Mouse (Mus musculus) midbrain, postnatal 0 days (tissue): Measurements from ENCODE around the gene 9530068E07Rik. TPM values are rescaled to one million over a fixed set of nuclear protein-coding genes. Genes with fewer than 3 reads are reported as not detected.

ENCODE experiments used
- ATAC-seq: fragments of 200-750 bp; cut with Nextera tagmentation; 2 replicates; pipeline ENCODE4 v1.8.0; 2017; ENCODE audit warnings: moderate number of reproducible peaks, mild to moderate bottlenecking, moderate TSS enrichment, moderate library complexity; ENCODE audit not compliant: low FRiP score
- DNase-seq: peaks from one replicate; pipeline ENCODE4 v3.0.0-alpha.2; 2015; ENCODE audit warnings: low spot score
- H3K27ac ChIP-seq: fragments of 300-500 bp; sonication (generic); 2 replicates; pipeline ENCODE4 v1.5.1; 2014; ENCODE audit warnings: low read depth, mild to moderate bottlenecking, low read length, mixed read lengths
- H3K27me3 ChIP-seq: fragments of 300-500 bp; sonication (generic); 2 replicates; pipeline ENCODE4 v1.6.1; 2014; ENCODE audit warnings: low read length, control low read depth, mixed read lengths; ENCODE audit not compliant: insufficient read depth
- H3K36me3 ChIP-seq: fragments of 300-500 bp; sonication (generic); 2 replicates; pipeline ENCODE4 v1.6.1; 2014; ENCODE audit warnings: low read length, control low read depth, mixed read lengths; ENCODE audit not compliant: insufficient read depth
- H3K4me1 ChIP-seq: fragments of 300-500 bp; sonication (generic); 2 replicates; pipeline ENCODE4 v1.6.1; 2014; ENCODE audit warnings: mild to moderate bottlenecking, control low read depth, antibody characterized with exemption, low read length, mixed read lengths; ENCODE audit not compliant: insufficient read depth
- H3K4me2 ChIP-seq: fragments of 300-500 bp; sonication (generic); 2 replicates; pipeline ENCODE4 v1.6.1; 2014; ENCODE audit warnings: low read depth, mild to moderate bottlenecking, low read length, mixed read lengths; ENCODE audit not compliant: poor library complexity, severe bottlenecking
- H3K4me3 ChIP-seq: fragments of 300-500 bp; sonication (generic); 2 replicates; pipeline ENCODE4 v1.5.1; 2014; ENCODE audit warnings: low read depth, mild to moderate bottlenecking, low read length, moderate library complexity
- H3K9ac ChIP-seq: fragments of 300-500 bp; sonication (generic); replicated peaks from 2 replicates; pipeline ENCODE4 v1.6.1; 2014; ENCODE audit warnings: mild to moderate bottlenecking, low read length, moderate library complexity, mixed read lengths; ENCODE audit not compliant: poor library complexity, severe bottlenecking
- H3K9me3 ChIP-seq: fragments of 300-500 bp; sonication (generic); 2 replicates; pipeline ENCODE4 v1.6.1; 2016; ENCODE audit warnings: low read length, control low read depth
- CTCF ChIP-seq: IDR thresholded peaks from 2 replicates; pipeline ENCODE4 v1.5.1; 2016; ENCODE audit warnings: antibody characterized with exemption, mild to moderate bottlenecking
- WGBS: fragments of 180-500 bp; shearing (Covaris S2); extraction: QIAGEN DNeasy Blood & Tissue Kit; methylation state at CpG from one replicate; pipeline ENCODE4 v1.1.7; 2014; 5-methylcytosine and 5-hydroxymethylcytosine counted together
- polyA plus RNA-seq: library from polyadenylated mRNA; unstranded; fragments of >200 nt; fragmentation: Nextera tagmentation; extraction: Ambion mirVana; gene quantifications from 2 replicates; pipeline ENCODE4 v1.2.1, GENCODE M21; 2015
- total RNA-seq: library from RNA; depleted of rRNA; stranded (reverse); fragments of >200 nt; gene quantifications from 2 replicates; pipeline ENCODE4 v1.2.3, GENCODE M21; 2014

9530068E07Rik gene
- total and polyA plus RNA-seq, 2 experiments from 2014 or later, result 127 to 134 TPM

DNA sequence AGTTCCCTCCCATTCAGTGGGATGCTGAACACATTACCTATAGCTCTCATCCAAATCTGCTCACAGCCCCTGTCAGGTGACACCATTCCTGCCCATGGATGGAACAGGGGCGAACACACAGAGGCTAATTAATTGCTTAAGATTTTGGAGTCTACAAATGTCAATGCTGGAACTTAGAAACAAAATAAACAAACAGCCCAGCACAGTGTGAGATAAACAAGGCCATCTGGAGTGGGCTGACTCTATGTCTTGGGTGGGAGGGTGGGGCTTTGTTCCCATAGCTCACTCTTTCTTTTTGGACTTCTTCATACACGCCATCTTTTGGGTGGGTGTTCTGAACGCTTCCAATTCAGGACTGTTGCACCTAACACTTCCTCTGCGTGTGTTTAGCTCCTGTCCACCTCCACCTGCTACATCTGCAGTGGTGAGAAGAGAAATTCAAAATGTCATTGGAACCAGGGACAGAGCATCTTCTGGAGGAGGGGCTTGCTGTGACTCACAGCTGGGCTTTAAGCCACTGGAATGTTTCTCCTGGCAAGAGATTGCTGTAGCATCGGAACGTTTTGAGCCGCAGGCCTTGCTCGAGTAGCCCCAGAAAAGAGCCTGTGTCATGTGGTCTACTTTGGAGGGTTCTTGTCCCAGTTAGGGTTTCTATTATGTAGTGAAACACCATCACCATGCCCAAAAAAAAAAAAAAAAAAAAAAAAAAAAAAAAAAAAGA lies 37.0 kb downstream of the 9530068E07Rik start:
- Histone ChIP-seq H3K9ac (no peak overlapping the region), H3K4me1 (no peaks in the 10 kb centered on the region), H3K27me3 (no peaks in the 10 kb centered on the region), H3K4me3 (no peak overlapping the region), H3K4me2 (no peak overlapping the region), H3K27ac (no peak overlapping the region), H3K9me3 (no peaks in the 10 kb centered on the region), H3K36me3 (no peaks in the 10 kb centered on the region)
- WGBS, result 85% methylated on average over 8 of the region's 8 CpGs
- ATAC-seq (no peak), DNase-seq (no peak)
- TF ChIP-seq CTCF, result no peak

GRCm38 (mm10) chr11:52433797-52434195 lies 37.6 kb downstream of the 9530068E07Rik start:
- DNase-seq (no peak), ATAC-seq (no peak)

GRCm38 (mm10) chr11:52435466-52435865 lies 39.2 kb downstream of the 9530068E07Rik start:
- 95% methylated on average over 5 of the region's 5 CpGs for WGBS
- no peak for DNase-seq
- H3K4me3 ChIP-seq, result no peak overlapping the region
- no peak overlapping the region for H3K4me2 ChIP-seq
- no peaks in the 10 kb centered on the region for H3K9me3 ChIP-seq
- H3K4me1 ChIP-seq, result no peaks in the 10 kb centered on the region
- ATAC-seq, result no peak
- H3K36me3 ChIP-seq, result no peaks in the 10 kb centered on the region
- TF ChIP-seq CTCF, result no peak
- no peak overlapping the region for H3K9ac ChIP-seq
- no peaks in the 10 kb centered on the region for H3K27me3 ChIP-seq
- no peak overlapping the region for H3K27ac ChIP-seq

More at GRCm38 (mm10) chr11:52433797-52434195, 37.6 kb downstream of the 9530068E07Rik start:
- H3K4me2 ChIP-seq, result no peak overlapping the region
- 69% methylated on average over 2 of the region's 2 CpGs for WGBS
- H3K9me3 ChIP-seq, result no peaks in the 10 kb centered on the region
- H3K9ac ChIP-seq, result no peak overlapping the region
- H3K27ac ChIP-seq, result no peak overlapping the region
- H3K36me3 ChIP-seq, result no peaks in the 10 kb centered on the region
- H3K4me3 ChIP-seq, result no peak overlapping the region
- no peak for TF ChIP-seq CTCF
- no peaks in the 10 kb centered on the region for H3K27me3 ChIP-seq
- H3K4me1 ChIP-seq, result no peaks in the 10 kb centered on the region

DNA sequence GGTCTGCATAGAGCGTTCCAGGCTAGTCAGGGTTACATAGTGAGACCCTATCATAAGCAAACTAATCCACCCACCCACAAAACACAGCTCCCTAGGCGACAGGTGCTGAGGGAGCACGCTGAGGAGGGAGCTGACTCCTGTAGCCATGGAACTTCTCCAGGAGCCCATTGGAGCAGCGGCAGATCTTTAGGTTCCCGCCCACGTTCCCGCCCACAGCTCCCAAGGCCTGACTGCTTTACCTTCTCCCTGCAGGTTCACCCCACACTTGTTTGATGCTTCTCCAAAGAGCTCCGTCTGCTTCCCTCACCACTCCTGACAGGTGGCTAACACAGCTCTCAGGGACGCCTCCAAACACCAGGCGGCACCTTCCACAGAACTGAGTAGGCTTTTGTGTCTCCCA lies 40.9 kb downstream of the 9530068E07Rik start:
- Histone ChIP-seq H3K9ac (no peak overlapping the region), H3K4me1 (no peaks in the 10 kb centered on the region), H3K4me2 (no peak overlapping the region), H3K9me3 (no peaks in the 10 kb centered on the region), H3K27me3 (no peaks in the 10 kb centered on the region), H3K27ac (no peak overlapping the region), H3K36me3 (no peaks in the 10 kb centered on the region), H3K4me3 (no peak overlapping the region)
- WGBS, result 24% methylated on average over 10 of the region's 10 CpGs
- DNase-seq, result no peak
- no peak for ATAC-seq
- no peak for TF ChIP-seq CTCF

GRCm38 (mm10) chr11:52441096-52441495 lies 44.9 kb downstream of the 9530068E07Rik start:
- Histone ChIP-seq H3K4me1 (no peaks in the 10 kb centered on the region), H3K27ac (no peak overlapping the region), H3K9ac (no peak overlapping the region), H3K9me3 (no peaks in the 10 kb centered on the region), H3K4me3 (no peak overlapping the region), H3K27me3 (no peaks in the 10 kb centered on the region), H3K36me3 (no peaks in the 10 kb centered on the region), H3K4me2 (no peak overlapping the region)
- WGBS, result 66% methylated on average over 2 of the region's 2 CpGs
- TF ChIP-seq CTCF, result no peak
- no peak for ATAC-seq
- no peak for DNase-seq

DNA sequence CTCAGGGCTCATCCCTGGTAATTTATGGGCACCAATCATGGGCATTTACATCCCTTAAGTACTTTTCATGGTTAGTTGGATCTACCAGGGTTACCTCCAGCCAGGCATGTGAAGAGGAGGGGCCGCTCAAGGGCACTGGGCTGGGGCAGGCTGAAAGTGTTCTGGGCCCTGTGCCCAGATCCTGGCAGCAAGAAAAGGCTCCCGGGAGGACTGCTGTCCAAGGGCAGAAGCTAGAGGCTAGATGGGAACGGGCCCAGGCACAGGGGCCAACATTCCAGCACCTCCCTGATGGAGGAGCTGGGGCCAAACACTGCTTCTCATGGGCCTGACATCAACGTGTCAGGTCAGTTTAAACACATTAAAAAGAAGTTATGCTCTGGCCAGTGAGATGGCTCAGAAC lies 51.0 kb downstream of the 9530068E07Rik start:
- WGBS, result 45% methylated on average over 4 of the region's 4 CpGs
- H3K4me3 ChIP-seq, result no peak overlapping the region
- ATAC-seq, result 0 out of 2 replicates have a peak, but pooled peaks have one; percentile 20
- H3K9ac ChIP-seq, result no peak overlapping the region
- no peak for TF ChIP-seq CTCF
- peak; percentile 91 for DNase-seq
- no peaks in the 10 kb centered on the region for H3K4me1 ChIP-seq
- H3K4me2 ChIP-seq, result no peak overlapping the region
- H3K27me3 ChIP-seq, result no peaks in the 10 kb centered on the region
- no peaks in the 10 kb centered on the region for H3K36me3 ChIP-seq
- H3K9me3 ChIP-seq, result no peaks in the 10 kb centered on the region
- no peak overlapping the region for H3K27ac ChIP-seq
